Mouse (Mus musculus) Muller cell, postnatal 12 days (primary cell): ENCODE measurements around the gene Ucp2.

Experiments
- DNase-seq: peaks from one replicate; pipeline ENCODE4 v3.0.0-alpha.2; 2015; ENCODE audit errors: inconsistent ontology term

Ucp2 gene

GRCm38 (mm10) chr7:100493117-100493483, at the start of gene Ucp2:
Ucp2 (plus strand) TSS chr7:100493337.
- peak; percentile 36 for DNase-seq

- no peak for DNase-seq
Measured at GRCm38 (mm10) chr7:100443728-100444127, 49.4 kb upstream of the Ucp2 start.

GRCm38 (mm10) chr7:100446271-100446670, 46.9 kb upstream of the Ucp2 start:
- no peak for DNase-seq

- no peak for DNase-seq
Measured at GRCm38 (mm10) chr7:100448530-100448929, 44.6 kb upstream of the Ucp2 start.

GRCm38 (mm10) chr7:100448985-100449384, 44.2 kb upstream of the Ucp2 start:
- DNase-seq, result no peak

GRCm38 (mm10) chr7:100458153-100458552, 35.0 kb upstream of the Ucp2 start:
- DNase-seq, result no peak

- DNase-seq, result peak; percentile 11
Measured at GRCm38 (mm10) chr7:100459862-100460261, 33.3 kb upstream of the Ucp2 start.

- DNase-seq, result peak; percentile 80
Measured at GRCm38 (mm10) chr7:100461621-100462151, 31.5 kb upstream of the Ucp2 start.

- DNase-seq, result no peak
Measured at GRCm38 (mm10) chr7:100463194-100463593, 29.9 kb upstream of the Ucp2 start.

- no peak for DNase-seq
Measured at GRCm38 (mm10) chr7:100463757-100464156, 29.4 kb upstream of the Ucp2 start.

- no peak for DNase-seq
Measured at GRCm38 (mm10) chr7:100464248-100464647, 28.9 kb upstream of the Ucp2 start.

GRCm38 (mm10) chr7:100465248-100465647, 27.9 kb upstream of the Ucp2 start:
- DNase-seq, result no peak

GRCm38 (mm10) chr7:100465656-100466309, 27.4 kb upstream of the Ucp2 start:
- peak; percentile 46 for DNase-seq

- DNase-seq, result no peak
Measured at GRCm38 (mm10) chr7:100466781-100467510, 26.2 kb upstream of the Ucp2 start.

GRCm38 (mm10) chr7:100468761-100469160, 24.4 kb upstream of the Ucp2 start:
- DNase-seq, result no peak

- no peak for DNase-seq
Measured at GRCm38 (mm10) chr7:100469502-100469901, 23.6 kb upstream of the Ucp2 start.

GRCm38 (mm10) chr7:100470796-100471406, 22.2 kb upstream of the Ucp2 start:
- DNase-seq, result no peak

- no peak for DNase-seq
Measured at GRCm38 (mm10) chr7:100471407-100471797, 21.7 kb upstream of the Ucp2 start.

- no peak for DNase-seq
Measured at GRCm38 (mm10) chr7:100472777-100473176, 20.4 kb upstream of the Ucp2 start, which contains the start of gene Ucp3. Ucp3 (plus strand) TSS chr7:100472990.

GRCm38 (mm10) chr7:100473846-100474454, 19.2 kb upstream of the Ucp2 start:
- DNase-seq, result no peak

GRCm38 (mm10) chr7:100474680-100475079, 18.5 kb upstream of the Ucp2 start:
- DNase-seq, result peak; percentile 64
